Mouse (Mus musculus) G1E (cell line): ENCODE results near the gene Tnfsf8.

Source experiments
- CTCF ChIP-seq: IDR thresholded peaks from 2 replicates; pipeline ENCODE4 v1.5.1; 2012; ENCODE audit warnings: low read depth, low read length, inconsistent platforms, mixed read lengths
- GATA1 ChIP-seq: IDR thresholded peaks from 2 replicates; pipeline ENCODE4 v1.6.1; 2012; ENCODE audit warnings: borderline replicate concordance, low read length, inconsistent platforms, mixed read lengths
- POLR2AphosphoS5 ChIP-seq: IDR thresholded peaks from 2 replicates; pipeline ENCODE4 v1.6.1; 2012; ENCODE audit warnings: low read depth, low read length, inconsistent platforms; ENCODE audit not compliant: insufficient replicate concordance
- TAL1 ChIP-seq: conservative IDR thresholded peaks from 2 replicates; pipeline ENCODE4 v1.6.1; 2012; ENCODE audit warnings: low read depth, low read length, inconsistent platforms, mixed read lengths

GRCm38 (mm10) chr4:63906050-63906449 lies 44.9 kb upstream of the Tnfsf8 start:
- TF ChIP-seq GATA1 (no peak), CTCF (no peak), TAL1 (no peak), POLR2AphosphoS5 (no peak)
